Mouse (Mus musculus) liver, postnatal 0 days (tissue): Measurements from ENCODE around the gene Hsd17b12.

Source experiments
- CTCF ChIP-seq: sonication (generic); IDR thresholded peaks from 2 replicates; pipeline ENCODE4 v1.5.1; 2016; ENCODE audit warnings: antibody characterized with exemption, low read depth
- EP300 ChIP-seq: IDR thresholded peaks from 2 replicates; pipeline ENCODE4 v1.6.1; 2016; ENCODE audit warnings: antibody characterized with exemption, low read depth, mild to moderate bottlenecking

GRCm38 (mm10) chr2:94024637-94025036 is 133.1 kb downstream of the Hsd17b12 start:
- TF ChIP-seq CTCF (no peak), EP300 (no peak)
